ENCODE assay signal across 10 mouse cellular contexts in the genomic region with DNA sequence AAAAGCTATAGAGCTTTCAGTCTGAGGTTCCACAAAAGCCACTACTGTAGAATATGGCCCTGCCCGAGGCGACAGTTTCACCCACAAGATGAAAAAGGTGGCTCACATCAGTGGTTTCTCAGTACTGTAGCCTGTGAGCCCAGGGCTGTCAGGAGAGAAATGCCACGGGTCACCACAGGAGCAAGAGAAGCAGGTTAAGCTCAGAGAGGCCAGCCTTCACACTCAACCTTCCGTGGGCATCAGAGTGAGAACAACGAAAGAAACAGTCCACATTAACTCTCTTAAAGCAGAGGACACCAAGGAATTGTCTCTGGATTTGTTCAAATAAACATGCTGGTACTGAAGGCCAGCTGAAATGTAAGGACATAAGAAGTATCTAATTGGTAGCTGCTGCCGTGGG.
A peak's percentile ranks its signal among the peaks of the same experiment; 100 is the strongest.
DNase-seq lines count a peak whose midpoint lies in the region; ATAC-seq and TF ChIP-seq lines count a peak whose summit lies in the region.
"Had no signal": no experiment of that assay in that cellular context is flagged by ENCODE, and none has a peak within 500 bp of the region (broad histone marks: within the 10 kb centered on the region; RNA-seq: fewer than 3 reads in every experiment).

No protein-coding gene starts in this region.

- no peaks in the 10 kb centered on the region for H3K9me3 ChIP-seq in heart, embryonic 13.5 days
- no peaks in the 10 kb centered on the region for H3K9me3 ChIP-seq in lung, embryonic 14.5 days (ENCODE audit: low read depth, low read length)
- no peaks in the 10 kb centered on the region for H3K9me3 ChIP-seq in embryonic facial prominence, embryonic 15.5 days (replicated peaks)
- H3K9me3 ChIP-seq: liver, embryonic 13.5 days; midbrain, embryonic 13.5 days had no signal

- H3K27me3 ChIP-seq in heart, embryonic 13.5 days (replicated peaks): no peaks in the 10 kb centered on the region
- no peaks in the 10 kb centered on the region for H3K27me3 ChIP-seq in lung, embryonic 14.5 days (ENCODE audit: insufficient read depth, low read length)
- H3K27me3 ChIP-seq in embryonic facial prominence, embryonic 15.5 days: no peaks in the 10 kb centered on the region
- H3K27me3 ChIP-seq in myocyte (ENCODE audit: control insufficient read depth, insufficient read depth, insufficient read length): no peaks in the 10 kb centered on the region
- H3K27me3 ChIP-seq: liver, embryonic 13.5 days; midbrain, embryonic 13.5 days had no signal

- H3ac ChIP-seq in myocyte (ENCODE audit: control insufficient read depth, insufficient read length): no peak overlapping the region

- H3K27ac ChIP-seq in heart, embryonic 13.5 days (replicated peaks): peak overlapping the region; percentile 95
- peak overlapping the region; percentile 75 for H3K27ac ChIP-seq in lung, embryonic 14.5 days (ENCODE audit: low read depth)
- peak overlapping the region; percentile 76 for H3K27ac ChIP-seq in embryonic facial prominence, embryonic 15.5 days (replicated peaks)
- H3K27ac ChIP-seq: liver, embryonic 13.5 days; midbrain, embryonic 13.5 days had no signal

- no peak for ATAC-seq in heart, embryonic 13.5 days (ENCODE audit: extremely low read depth, insufficient number of reproducible peaks, low FRiP score, low TSS enrichment)
- ATAC-seq in lung, embryonic 14.5 days (ENCODE audit: insufficient read depth): no peak
- ATAC-seq in embryonic facial prominence, embryonic 15.5 days (ENCODE audit: insufficient number of reproducible peaks, low FRiP score, low TSS enrichment, low read depth): no peak
- no peak for ATAC-seq in erythroblast, adult 5-6 weeks (replicated peaks; ENCODE audit: low FRiP score, poor library complexity, severe bottlenecking)
- ATAC-seq in CD4-positive, CD25-positive, alpha-beta regulatory T cell, adult 4 months: no peak

- TF ChIP-seq POLR2A in myocyte (IDR thresholded peaks at IDR 0.05; ENCODE audit: insufficient read length, low read depth): no peak

- 65% methylated on average over 6 of the region's 6 CpGs for whole genome bisulfite sequencing in heart, embryonic 13.5 days
- 68% methylated on average over 6 of the region's 6 CpGs for WGBS in lung, embryonic 14.5 days
- 65% methylated on average over 6 of the region's 6 CpGs for WGBS in embryonic facial prominence, embryonic 15.5 days

- no peak for DNase-seq in heart, adult 8-10 months (ENCODE audit: low spot score)
- DNase-seq in lung, embryonic 14.5 days: no peak
- no peak for DNase-seq in lung, postnatal 25 days (ENCODE audit: low spot score)

- H3K79me2 ChIP-seq in myocyte (ENCODE audit: control insufficient read depth, insufficient read depth): peaks cover 65% of the 10 kb centered on the region

- H3K4me3 ChIP-seq in heart, embryonic 13.5 days: no peak overlapping the region
- H3K4me3 ChIP-seq in lung, embryonic 14.5 days (ENCODE audit: low read depth, low read length): no peak overlapping the region
- H3K4me3 ChIP-seq in embryonic facial prominence, embryonic 15.5 days (replicated peaks): no peak overlapping the region
- H3K4me3 ChIP-seq in myocyte: no peak overlapping the region
- H3K4me3 ChIP-seq: liver, embryonic 13.5 days; midbrain, embryonic 13.5 days had no signal

- no peak for TF ChIP-seq CTCF in lung, embryonic 14.5 days (IDR thresholded peaks at IDR 0.05; ENCODE audit: low read depth)

- H3K4me1 ChIP-seq in heart, embryonic 13.5 days: peaks cover 73% of the 10 kb centered on the region
- peaks cover 27% of the 10 kb centered on the region for H3K4me1 ChIP-seq in lung, embryonic 14.5 days (ENCODE audit: insufficient read depth)
- H3K4me1 ChIP-seq in embryonic facial prominence, embryonic 15.5 days: peaks cover 41% of the 10 kb centered on the region

- H3K9ac ChIP-seq in heart, embryonic 13.5 days: peak overlapping the region; percentile 68
- H3K9ac ChIP-seq in lung, embryonic 14.5 days: no peak overlapping the region
- no peak overlapping the region for H3K9ac ChIP-seq in embryonic facial prominence, embryonic 15.5 days
- H3K9ac ChIP-seq: liver, embryonic 13.5 days; midbrain, embryonic 13.5 days had no signal

- H3K4me2 ChIP-seq in heart, embryonic 13.5 days: peak overlapping the region; percentile 50; the same call in 1 of the 2 replicates
- no peak overlapping the region for H3K4me2 ChIP-seq in lung, embryonic 14.5 days
- no peak overlapping the region for H3K4me2 ChIP-seq in embryonic facial prominence, embryonic 15.5 days (replicated peaks)
- peak overlapping the region; percentile 80 for H3K4me2 ChIP-seq in myocyte (ENCODE audit: low read depth)
- H3K4me2 ChIP-seq: liver, embryonic 13.5 days; midbrain, embryonic 13.5 days had no signal

- H3K36me3 ChIP-seq in heart, embryonic 13.5 days: no peaks in the 10 kb centered on the region
- H3K36me3 ChIP-seq in lung, embryonic 14.5 days (ENCODE audit: insufficient read depth): no peaks in the 10 kb centered on the region
- no peaks in the 10 kb centered on the region for H3K36me3 ChIP-seq in embryonic facial prominence, embryonic 15.5 days
- no peaks in the 10 kb centered on the region for H3K36me3 ChIP-seq in myocyte (ENCODE audit: control insufficient read depth, insufficient read depth)
- H3K36me3 ChIP-seq: liver, embryonic 13.5 days; midbrain, embryonic 13.5 days had no signal

TF ChIP-seq in myocyte, 11 proteins besides CTCF, POLR2A, EP300 and RAD21:
- TF ChIP-seq E2F4 (IDR thresholded peaks at IDR 0.05; ENCODE audit: insufficient read depth) (no peak), POLR2AphosphoS2 (IDR thresholded peaks at IDR 0.05; ENCODE audit: insufficient read length, low read depth) (no peak), MYOD1 (IDR thresholded peaks at IDR 0.05; ENCODE audit: control insufficient read depth in 1 of 3, insufficient read length in 2 of 3, low read depth in 2 of 3) (no peak)
TF ChIP-seq in myocyte: peak in this region for 0.

Comparison
In these comparisons a context has a peak if more than half of its experiments do, and no peak if none do; other contexts are left out.
1. H3K4me2 ChIP-seq: peak in heart, embryonic 13.5 days (single experiment) and myocyte (single experiment); none in lung, embryonic 14.5 days (single experiment) and embryonic facial prominence, embryonic 15.5 days (single experiment).
2. Peak in every context shown above with its lines, with median percentiles within 50 percentile points of each other: H3K27ac ChIP-seq.